Mouse (Mus musculus): ENCODE results near the gene Mrpl48.

The Mrpl48 gene

DNA sequence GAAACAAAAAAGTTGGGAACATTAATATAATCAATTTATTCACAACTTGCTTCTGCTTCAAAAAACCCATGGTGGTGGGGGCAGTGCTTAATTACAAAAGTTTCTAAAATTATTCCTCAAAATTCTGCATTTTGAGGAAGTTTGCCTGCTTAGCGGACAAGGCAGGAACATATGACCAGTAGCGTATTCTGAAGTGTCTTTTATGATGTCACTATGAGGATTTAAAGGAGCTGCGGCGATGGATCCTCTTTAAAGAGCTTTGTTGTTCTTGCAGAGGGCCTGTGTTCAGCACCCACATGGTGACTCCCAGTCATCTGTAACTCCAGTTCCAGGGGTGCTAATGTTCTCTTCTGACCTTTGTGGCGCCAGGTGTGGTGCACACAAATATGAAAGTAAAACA, 77.3 kb downstream of the Mrpl48 start:
- DNase-seq = no peak

DNA sequence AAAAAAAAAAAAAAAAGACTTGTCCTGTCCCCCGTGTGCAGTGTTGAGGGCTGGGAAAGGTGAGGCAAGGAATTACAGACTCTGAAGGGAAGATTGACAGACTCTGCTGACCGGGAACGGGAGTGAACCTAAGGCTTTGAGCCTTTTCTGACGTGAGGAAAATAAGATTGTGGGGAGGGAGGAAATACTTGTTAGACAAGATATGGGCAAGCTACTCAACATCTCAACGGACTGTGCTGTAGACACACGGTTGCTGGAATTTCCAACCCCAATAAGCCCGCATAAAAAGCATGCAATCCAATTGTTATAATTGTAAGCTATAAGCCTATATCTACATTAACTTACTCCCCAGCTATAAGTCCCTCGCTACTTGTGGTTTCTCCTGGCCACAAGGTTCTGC, 83.4 kb downstream of the Mrpl48 start:
- DNase-seq = no peak

DNA sequence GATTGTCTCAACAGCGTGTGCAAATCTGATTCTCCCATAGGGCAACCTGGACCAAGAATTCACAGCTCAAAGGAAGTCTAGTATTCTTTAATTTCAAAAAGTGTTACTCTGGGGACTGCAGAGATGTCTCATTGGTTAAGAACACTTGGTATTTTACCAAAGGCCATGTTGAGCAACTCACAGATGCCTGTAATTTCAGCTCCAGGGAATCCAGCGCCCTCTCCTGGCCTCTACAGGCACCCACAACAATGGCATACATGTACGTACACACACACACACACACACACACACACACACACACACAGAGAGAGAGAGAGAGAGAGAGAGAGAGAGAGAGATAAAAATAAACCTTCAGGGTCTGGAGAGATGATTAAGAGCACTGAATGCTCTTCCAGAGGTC, 85.9 kb downstream of the Mrpl48 start:
- no peak for DNase-seq

DNA sequence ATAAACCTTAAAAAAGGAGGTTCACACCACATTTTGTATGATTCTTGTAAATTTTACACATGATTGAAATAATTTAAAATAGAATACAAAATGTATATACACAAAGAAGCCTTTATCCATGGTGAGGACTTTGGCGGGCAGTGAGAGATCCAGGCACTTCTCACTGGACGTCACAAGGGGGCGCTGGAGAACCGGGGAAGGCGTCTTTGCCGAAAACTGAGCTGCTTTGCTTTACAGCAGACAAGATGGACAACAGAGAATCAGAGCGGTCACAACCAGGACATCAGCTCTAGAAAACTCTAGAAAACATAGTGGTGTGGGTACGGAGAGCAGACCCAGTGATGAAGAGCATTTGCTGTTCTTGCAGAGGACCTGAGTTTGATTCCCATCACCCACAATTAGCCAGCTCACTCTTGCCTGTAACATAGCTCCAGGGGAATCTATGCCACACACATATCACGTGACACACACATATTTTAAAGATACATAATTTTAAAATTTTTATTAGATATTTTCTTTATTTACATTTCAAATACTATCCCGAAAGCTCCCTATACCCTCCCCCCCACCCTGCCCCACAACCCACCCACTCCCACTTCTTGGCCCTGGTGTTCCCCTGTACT, 87.3 kb downstream of the Mrpl48 start:
- DNase-seq = peak; percentile 56 to 77

DNA sequence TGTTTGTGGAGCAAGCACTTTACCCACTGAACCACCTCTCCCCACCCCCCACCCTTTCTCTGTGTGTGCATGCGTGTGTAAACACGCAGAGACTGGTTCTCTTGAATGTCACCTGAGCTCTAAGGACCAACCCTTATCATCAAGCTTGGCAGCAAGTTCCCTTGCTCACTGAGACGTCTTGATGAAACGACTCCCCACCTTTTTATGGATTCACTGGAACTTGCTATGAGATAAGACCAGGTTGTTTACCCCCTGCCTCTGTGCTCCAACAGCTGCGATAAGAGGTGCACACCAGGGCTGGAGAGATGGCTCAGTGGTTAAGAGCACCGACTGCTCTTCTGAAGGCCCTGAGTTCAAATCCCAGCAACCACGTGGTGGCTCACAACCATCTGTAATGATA, 87.9 kb downstream of the Mrpl48 start:
- DNase-seq = no peak

DNA sequence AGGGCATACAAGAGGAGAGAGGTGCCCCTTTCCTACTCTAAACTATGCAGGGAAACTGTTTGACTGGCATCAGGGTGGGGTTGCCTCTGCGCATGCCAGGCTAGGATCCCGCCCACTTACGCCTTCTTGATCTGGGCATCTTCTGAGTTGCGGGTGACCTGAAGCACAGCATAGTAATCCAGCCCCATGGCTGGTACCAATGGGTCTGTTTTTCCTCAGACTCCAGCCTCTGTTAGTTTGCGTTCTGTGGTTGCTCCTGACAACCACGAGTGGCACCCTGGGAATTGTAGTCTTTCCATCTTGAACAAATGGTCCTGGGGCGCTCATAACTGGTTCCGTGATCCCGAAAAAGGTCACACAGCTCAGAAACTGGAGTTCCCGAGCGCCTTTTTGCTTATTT, 93.5 kb downstream of the Mrpl48 start, which contains the start of gene Dnajb13:
TSS of gene Dnajb13 (minus strand) at position 388 of the 400 bp plus-strand sequence.
- DNase-seq = no peak

DNA sequence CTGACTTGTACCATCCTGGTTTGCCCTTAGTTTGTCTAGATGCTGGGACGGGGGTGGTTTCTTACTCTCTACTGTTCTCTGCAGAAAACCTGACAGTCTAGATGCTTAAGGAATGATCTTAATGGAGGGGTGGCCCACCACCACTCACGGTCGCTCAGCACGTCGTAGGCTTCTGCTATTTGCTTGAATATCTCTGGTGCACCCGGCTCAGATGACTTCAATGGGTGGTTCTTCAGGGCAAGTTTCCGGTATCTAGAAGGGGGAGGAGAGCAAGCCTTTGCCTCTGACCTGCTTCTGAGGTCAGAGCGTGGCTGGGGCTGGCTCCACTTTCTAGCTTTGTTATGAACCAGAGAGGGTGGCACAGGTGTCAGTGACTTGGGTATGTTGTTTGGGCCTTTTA, 96.5 kb downstream of the Mrpl48 start:
- no peak for DNase-seq

DNA sequence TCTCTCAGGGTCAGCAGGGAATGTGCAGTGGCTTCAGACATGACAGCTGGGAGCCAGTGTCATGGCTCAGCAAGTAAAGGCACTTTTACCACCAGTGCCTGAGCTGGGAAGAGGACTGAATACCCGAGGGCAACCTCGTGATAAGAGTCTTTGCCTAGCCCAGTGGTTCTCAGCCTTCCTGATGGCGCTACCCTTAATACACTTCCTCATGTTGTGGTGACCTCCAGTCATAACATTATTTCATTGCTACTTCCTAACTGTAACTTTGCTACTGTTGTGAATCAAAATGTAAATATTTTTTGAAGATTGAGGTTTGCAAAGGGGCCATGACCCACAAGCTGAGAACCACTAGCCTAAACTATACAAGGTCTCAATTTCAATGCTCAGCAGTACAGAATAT, 99.4 kb downstream of the Mrpl48 start:
- DNase-seq = no peak

DNA sequence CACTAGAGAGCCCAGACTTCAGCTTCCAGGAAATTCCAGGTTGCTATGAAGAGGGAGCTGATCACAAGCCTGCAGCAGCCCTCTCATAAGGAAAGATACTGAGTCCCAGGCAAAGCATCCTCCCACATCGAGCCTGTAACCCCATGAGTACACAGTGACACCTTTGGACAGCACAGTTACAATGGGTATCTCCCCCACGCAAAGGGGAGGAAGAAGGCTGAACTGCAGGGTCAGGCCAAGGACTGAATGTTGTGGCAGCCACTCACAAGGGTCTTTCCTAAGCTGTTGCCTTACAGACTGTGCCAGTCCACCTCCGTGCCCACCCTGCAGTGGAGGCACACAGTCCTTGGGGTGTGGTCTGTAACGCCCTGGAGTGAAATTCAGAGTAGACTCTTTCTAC, 101.6 kb downstream of the Mrpl48 start:
- DNase-seq = no peak

DNA sequence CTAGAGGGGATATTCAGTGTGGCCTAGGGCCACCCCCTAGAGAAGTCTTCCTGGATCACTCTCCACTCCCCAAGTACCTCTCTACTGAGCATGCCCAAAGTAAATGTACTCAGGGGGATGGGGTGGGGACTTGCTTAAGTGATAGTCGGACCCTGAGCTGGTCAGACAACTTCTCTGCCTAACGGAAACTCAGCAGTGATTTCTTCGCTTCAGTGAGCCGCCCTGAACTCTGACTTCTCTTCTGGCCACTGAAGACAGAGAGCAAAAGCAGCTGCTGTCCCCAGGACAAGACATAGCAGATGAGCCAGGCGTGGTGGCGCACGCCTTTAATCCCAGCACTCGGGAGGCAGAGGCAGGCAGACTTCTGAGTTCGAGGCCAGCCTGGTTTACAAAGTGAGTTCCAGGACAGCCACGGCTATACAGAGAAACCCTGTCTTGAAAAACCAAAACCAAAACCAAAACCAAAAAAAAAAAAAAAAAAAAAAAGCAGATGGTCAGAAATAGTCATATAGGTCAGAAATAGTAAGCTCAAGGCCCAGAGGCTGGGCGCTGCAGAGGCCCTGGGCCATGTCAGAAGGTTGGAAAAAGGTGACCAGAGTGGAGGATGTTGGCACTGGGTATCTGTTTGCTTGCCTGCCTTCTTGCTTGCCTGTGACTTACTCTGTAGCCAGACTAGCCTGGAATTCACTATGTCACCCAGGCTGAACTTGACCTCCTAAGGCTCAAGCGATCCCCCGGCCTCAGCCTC, 103.2 kb downstream of the Mrpl48 start:
- no peak for DNase-seq

DNA sequence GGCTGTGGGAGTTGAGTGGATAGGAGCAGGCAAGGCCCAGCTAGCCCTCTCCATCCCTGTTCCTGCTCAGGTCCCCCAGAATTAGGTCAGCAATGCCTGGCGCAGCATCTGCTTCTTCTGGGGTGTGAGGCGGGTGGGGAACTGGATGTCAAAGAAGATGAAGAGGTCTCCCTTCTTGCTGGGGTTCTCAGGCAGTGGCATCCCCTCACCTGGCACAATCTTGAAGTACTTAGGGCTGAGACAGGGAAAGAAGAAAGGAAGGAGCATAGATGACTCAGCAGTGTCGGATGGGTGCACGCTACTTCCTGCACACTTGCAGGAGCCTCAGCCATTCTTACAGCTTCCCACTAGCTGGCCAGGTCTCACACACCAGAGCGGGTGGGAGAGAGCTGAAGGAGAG, 105.0 kb downstream of the Mrpl48 start:
- DNase-seq = no peak

DNA sequence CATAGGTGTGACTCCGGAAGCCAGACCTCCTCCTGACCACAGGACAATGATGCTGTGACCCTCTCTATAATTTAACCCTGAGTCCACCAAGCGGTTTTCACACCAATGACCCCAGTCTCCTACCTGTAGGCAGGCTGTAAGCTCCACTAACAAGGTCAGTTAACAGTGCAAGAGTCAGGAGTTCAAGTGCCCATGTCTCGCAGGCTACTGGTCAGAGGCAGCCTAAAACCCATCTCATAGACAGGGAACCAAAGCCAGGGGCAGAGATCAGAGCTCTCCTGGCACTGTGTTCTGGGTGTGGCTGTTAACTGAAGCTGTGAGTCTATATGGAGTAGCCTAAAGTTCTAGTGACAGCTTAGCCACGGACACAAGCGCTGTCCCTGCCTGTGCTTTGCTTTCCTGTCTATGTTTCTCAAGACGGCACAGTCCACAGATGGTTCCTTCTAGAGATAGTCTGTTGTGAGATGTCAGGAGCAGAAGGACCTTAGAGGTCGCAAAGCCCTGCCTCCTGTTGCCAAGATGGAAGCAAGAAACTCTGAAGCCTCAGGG, 105.7 kb downstream of the Mrpl48 start:
- DNase-seq = no peak

DNA sequence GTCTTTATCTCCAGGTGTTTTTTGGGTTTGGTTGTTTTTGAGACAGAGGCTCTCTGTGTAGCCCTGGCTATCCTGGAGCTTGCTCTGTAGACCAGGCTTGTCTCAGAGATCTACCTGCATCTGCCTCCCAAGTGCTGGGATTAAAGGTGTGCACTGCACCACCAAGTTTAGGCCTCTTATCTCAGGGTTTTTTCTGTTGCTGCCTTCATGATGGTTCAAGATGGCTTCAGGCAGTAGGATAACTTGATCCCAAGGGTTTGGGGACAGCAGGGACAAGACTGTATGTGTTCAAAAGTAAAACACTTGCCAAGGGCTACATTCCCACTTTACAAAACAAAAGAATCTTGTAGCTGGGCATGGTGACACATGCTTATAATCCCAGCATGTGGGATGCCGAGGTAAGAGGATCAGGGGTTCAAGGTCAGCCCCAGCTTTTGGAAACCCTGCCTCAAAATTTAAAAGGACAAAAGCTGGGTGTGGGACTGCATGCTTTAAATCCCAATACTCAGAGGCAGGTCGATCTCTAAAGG, 106.2 kb downstream of the Mrpl48 start:
- DNase-seq = no peak

DNA sequence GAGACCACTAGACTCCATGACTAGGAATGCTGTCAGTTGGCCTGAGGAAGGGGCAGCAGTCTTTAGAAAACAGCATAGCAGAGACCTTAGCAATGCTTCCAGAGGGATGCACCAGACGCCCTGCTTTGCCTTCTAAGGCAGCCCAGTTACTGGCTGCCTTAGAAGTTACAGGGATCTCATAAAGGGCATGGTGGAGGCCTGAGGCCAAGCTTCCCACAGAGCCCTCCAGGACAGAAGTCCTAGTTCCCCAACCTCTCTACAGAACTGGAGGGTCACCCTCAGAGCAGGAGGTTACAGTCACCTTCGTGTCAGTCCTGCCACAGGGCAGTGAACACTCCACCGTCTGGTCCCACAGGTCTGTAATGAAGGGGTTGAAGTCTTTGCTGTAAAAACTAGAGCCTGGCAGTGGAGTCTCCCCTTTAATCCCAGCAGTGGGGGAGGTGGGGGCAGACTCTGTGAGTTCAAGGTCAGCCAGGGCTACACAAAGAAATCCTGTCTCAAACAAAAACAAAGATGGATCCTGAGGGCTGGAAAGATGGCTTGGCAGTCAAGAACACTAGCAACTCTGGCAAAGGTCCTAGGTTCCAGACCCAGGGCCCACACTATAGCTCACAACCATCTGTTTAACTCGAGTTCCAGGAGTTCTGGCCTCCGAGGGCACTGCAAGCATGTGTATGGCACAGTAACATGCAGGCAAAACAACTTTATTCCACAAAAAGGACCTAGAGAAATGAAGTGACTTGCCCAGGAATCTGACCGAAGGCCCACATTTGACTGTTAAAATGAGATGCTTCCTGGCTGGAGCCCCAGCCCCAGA, 106.9 kb downstream of the Mrpl48 start:
- no peak for DNase-seq

DNA sequence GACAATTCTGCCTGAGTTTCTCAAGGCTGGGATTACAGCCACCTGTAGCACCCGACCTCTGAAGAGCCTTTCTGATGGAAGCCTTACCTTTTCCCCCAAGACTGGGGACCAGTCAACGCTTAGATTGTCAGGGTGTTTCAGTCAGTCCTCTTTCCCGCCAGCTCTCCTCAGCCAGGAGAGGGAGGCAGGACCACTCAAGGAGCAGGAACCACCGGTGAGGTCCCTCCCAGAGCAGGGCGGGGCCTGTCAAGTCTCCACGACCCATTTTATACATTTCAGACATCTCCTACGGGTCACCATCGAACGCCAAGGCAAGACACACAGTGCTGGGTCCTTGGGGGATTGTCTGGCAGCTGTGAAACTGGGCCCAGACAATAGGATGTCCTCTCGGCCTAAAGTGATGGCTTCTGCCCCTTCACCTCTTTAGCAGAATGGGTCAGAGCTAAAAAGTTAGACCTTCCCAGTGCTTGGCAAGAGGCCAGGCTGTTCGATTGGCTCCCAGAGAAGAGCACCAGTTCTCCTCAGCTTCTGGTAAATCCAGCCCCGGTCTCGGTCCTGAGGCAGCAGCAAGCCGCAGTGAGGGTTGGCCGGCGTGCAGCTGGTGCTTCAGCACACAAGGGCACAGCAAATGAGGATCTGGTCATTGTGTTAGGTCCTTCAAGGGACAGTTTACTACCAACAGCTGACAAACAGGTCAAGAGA, 107.7 kb downstream of the Mrpl48 start:
- DNase-seq = no peak

DNA sequence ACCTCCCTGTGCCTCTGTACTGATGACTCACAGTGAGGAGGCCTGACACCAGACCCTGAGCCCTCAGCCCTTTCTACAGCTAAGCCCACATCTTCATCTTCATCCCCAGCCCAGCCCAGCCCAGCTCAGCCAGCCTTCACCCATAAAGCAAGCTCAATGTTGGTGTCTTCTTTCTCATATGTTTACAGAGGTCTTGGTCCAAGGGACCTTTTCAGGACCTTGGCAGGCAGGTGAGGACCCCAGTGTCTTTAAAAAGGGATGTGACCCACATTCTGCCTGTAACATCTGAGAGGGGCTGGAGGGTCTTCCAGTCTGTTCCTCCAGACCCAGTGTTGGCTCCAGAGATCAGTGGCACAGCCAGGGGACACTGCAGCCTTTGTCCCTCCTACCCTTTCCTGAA, 108.6 kb downstream of the Mrpl48 start:
- DNase-seq = no peak

DNA sequence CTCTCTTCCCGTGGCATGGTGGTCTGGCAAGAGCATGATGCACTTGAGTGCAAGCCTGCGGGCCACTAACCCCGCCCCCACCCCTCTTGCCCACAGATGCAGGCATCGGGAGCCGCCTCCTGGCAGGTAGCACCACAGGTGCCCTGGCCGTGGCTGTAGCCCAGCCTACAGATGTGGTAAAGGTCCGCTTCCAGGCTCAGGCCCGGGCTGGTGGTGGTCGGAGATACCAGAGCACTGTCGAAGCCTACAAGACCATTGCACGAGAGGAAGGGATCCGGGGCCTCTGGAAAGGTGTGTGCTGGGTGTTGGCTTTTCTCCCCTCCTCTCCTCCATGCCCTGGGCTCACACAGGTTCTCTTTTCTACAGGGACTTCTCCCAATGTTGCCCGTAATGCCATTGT, 110.1 kb downstream of the Mrpl48 start:
- no peak for DNase-seq

DNA sequence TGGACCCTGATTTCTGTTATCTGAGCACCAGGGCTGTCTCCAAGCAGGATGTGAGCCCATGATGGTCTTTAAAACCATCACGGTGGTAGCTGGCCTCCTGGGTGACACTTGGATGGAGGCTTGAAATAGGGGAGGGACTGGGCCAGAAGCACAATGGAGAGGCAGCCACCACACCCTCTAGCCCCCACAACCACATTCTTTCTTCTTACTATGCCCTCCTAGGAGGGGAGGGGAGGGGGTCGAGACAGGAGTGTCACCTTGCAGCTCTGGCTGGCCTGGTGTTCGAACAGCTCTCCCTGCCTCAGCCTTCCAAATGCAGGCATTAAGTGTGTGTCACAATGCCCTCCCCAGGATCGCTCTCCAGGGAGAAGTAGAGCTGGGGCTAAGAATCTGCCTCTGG, 110.7 kb downstream of the Mrpl48 start:
- no peak for DNase-seq

DNA sequence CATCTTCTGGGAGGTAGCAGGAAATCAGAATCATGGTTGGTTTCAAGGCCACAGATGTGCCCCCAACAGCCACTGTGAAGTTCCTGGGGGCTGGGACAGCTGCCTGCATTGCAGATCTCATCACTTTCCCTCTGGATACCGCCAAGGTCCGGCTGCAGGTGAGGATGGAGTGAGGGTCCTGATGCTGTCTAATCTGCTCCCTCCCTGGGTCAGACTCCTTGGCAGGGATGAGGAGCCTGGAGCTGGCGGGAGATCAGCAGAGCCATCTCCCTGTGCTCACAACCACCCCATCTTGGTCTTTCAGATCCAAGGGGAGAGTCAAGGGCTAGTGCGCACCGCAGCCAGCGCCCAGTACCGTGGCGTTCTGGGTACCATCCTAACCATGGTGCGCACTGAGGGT, 111.3 kb downstream of the Mrpl48 start:
- no peak for DNase-seq

DNA sequence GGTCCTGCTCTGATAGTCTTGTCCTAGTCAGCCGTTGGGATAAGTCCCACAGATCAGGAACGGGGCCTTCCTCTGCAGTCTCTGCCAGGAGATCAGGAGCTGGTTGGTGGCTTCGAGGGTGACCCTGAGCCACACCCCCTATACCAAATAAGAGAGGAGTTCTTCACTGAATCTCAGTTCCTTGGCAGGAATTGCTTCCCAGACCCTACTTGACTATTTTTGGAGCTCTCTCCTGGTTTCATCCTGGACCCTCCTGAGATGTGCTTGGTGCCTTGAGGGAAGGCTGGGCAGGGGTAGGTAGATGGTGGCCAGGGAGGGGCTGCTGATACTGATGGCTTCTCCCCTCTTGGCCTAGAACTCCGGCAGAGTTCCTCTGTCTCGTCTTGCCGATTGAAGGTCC, 111.7 kb downstream of the Mrpl48 start:
- DNase-seq = no peak

All from kidney, adult 8-10 months (tissue).